Mouse (Mus musculus): ENCODE data around the gene Zbtb45. TPM values are rescaled to one million over a fixed set of nuclear protein-coding genes. Genes with fewer than 3 reads are reported as not detected.

The Zbtb45 gene
- polyA plus RNA-seq, 1 experiment from 2014 or later, result 34.4 TPM

DNA sequence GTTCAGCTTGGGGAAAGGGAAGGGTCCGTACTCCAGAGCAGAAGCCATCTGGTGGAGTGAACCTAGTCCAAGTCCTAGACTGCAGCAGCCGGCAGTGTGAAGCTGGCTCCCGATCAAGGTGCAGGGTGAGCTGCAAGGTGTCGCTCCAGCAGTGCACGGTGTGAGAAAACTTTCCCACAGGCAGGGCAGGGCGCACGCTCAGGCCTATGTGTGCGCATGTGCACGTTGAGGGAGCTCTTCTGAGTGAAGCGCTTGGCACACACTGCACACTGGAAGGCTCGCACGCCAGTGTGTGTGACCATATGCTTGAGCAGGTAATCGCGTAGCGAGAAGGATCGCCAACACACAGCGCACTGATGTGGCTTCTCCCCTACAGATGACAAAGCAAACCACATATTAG is 3.8 kb downstream of the Zbtb45 start:
- H3K27ac ChIP-seq, result no peak overlapping the region
- WGBS, result 87% methylated on average over 17 of the region's 17 CpGs
- peaks cover 37% of the 10 kb centered on the region for H3K36me3 ChIP-seq
- H3K9me3 ChIP-seq, result 0 out of 2 replicates have a peak, but pooled peaks cover 3% of the 10 kb centered on the region
- peaks cover 26% of the 10 kb centered on the region for H3K27me3 ChIP-seq (ENCODE audit: insufficient read depth, poor library complexity, severe bottlenecking)
- H3K4me3 ChIP-seq, result no peak overlapping the region
- no peak for DNase-seq (ENCODE audit: low spot score)
- H3K4me1 ChIP-seq (replicated peaks), result peaks cover 30% of the 10 kb centered on the region

DNA sequence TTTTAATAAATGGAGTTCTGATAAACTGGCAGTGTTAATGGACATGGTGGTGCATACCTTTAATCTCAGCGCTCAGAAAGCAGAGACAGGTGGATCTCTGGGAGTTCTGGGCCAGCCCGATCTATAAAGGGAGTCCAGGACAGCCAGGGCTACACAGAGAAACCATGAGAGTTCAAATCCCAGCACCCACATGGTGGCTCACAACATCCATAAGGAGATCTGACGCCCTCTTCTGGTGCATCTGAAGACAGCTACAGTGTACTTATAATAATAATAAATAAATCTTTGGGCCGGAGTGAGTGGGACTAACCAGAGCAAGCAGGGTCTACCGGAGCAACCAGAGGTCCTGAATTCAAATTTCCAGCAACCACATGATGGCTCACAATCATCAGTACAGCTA is 6.5 kb downstream of the Zbtb45 start:
- DNase-seq (ENCODE audit: low spot score), result no peak
- WGBS, result 76% methylated on average over 5 of the region's 5 CpGs
- H3K4me3 ChIP-seq, result no peak overlapping the region
- peaks cover 37% of the 10 kb centered on the region for H3K36me3 ChIP-seq
- peaks cover 15% of the 10 kb centered on the region for H3K4me1 ChIP-seq (replicated peaks)
- H3K9me3 ChIP-seq, result no peaks in the 10 kb centered on the region
- peaks cover 23% of the 10 kb centered on the region for H3K27me3 ChIP-seq (ENCODE audit: insufficient read depth, poor library complexity, severe bottlenecking)
- H3K27ac ChIP-seq, result no peak overlapping the region

DNA sequence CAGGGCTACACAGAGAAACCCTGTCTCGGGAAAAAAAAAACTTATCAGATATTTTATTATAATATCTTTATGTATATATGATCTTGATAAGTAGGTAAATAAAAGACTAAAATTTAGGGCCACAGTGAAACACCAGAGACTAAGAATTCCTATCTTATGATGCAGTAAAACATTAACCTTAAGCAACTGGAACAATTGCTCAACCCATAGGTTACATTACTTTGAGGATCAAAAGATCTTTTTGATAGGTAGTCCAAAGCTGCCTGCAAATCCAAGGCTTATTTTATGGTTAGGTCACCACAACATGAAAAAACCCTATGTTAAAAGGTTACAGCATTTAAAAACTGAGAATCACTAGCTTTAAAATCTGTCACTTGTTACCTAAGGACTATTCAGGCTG is 8.2 kb downstream of the Zbtb45 start:
- Histone ChIP-seq H3K4me3 (no peak overlapping the region), H3K4me1 (replicated peaks) (no peaks in the 10 kb centered on the region), H3K9me3 (no peaks in the 10 kb centered on the region), H3K27me3 (ENCODE audit: insufficient read depth, poor library complexity, severe bottlenecking) (peaks cover 5% of the 10 kb centered on the region), H3K36me3 (peaks cover 22% of the 10 kb centered on the region), H3K27ac (no peak overlapping the region)
- 73% methylated on average over 1 of the region's 1 CpGs for WGBS
- DNase-seq (ENCODE audit: low spot score), result no peak

DNA sequence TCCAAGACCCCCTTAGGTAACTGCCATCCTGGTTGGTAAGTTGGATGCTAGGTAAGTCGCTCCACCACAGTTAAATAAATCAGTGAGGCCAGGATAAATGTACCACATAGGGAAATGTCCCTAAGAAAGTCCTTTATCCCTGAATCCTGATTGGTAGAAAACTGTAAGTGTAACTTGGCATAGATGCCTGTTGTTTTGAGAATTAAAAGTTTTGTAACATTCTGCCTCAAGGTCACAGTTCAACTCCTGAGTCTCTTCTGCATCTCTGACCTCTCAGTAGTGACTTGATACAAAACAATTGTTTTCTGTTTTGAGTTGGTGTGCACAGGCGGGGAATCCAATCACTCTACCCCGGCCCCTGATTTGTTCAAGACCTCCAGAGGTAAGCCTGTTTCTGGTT is 11.0 kb downstream of the Zbtb45 start, which contains the start of gene Trim28:
Gene Trim28, plus strand, starts transcription at position 264 of the 400 bp plus-strand sequence.
- no peaks in the 10 kb centered on the region for H3K9me3 ChIP-seq
- no peak within 1 kb of the TSS for H3K27ac ChIP-seq
- 78% methylated on average over 3 of the region's 3 CpGs for whole genome bisulfite sequencing
- H3K4me1 ChIP-seq (replicated peaks), result no peaks in the 10 kb centered on the region
- H3K4me3 ChIP-seq, result no peak within 1 kb of the TSS
- H3K36me3 ChIP-seq, result 0 out of 2 replicates have a peak, but pooled peaks cover 3% of the 10 kb centered on the region
- no peak for DNase-seq (ENCODE audit: low spot score)
- no peaks in the 10 kb centered on the region for H3K27me3 ChIP-seq (ENCODE audit: insufficient read depth, poor library complexity, severe bottlenecking)

DNA sequence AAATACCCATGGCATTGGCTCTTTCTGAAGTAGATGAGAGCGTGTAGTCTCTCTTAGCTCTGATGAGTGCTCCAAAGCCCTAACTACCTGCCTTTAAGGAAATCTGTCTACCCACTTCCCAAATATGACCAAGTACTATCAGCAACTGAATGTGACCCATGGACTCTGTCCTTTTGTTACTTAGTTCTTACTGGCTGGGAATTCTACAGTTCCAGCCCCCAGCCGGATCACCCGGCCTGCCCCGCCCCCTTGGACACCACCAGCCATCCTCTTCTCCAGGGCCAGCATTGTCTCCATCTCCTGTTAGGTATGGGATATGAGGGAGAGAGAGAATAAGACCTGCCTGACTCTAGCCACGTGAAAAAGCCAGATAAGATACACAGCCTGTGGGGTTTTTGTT is 11.8 kb downstream of the Zbtb45 start, which contains the start of gene Slc27a5:
Gene Slc27a5, minus strand, starts transcription at position 140 of the 400 bp plus-strand sequence.
- Histone ChIP-seq H3K4me3 (no peak within 1 kb of the TSS), H3K27ac (no peak within 1 kb of the TSS), H3K9me3 (no peaks in the 10 kb centered on the region), H3K4me1 (replicated peaks) (no peaks in the 10 kb centered on the region), H3K36me3 (no peaks in the 10 kb centered on the region), H3K27me3 (ENCODE audit: insufficient read depth, poor library complexity, severe bottlenecking) (no peaks in the 10 kb centered on the region)
- 83% methylated on average over 5 of the region's 5 CpGs for WGBS
- DNase-seq (ENCODE audit: low spot score), result no peak

DNA sequence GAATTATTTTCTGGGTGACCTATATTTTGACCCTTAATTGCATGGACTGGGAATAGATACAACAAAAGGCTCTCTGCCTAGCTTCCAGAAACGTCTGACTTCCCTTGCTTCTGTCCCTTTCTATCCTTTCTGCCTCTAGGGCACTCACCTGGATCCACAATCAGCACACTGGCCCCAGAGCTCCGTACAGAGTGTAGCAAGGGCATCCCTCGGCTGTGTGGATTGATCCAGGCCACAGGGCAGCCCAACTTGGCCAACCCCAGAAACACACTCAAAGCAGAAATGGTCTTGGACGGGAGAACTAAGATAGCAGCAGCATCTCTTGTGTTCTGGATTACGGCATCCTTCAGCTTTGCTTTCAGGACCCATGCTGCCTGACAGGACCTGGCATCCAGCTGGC is 12.6 kb downstream of the Zbtb45 start:
- Histone ChIP-seq H3K9me3 (no peaks in the 10 kb centered on the region), H3K4me3 (no peak overlapping the region), H3K27ac (no peak overlapping the region), H3K4me1 (replicated peaks) (no peaks in the 10 kb centered on the region), H3K27me3 (ENCODE audit: insufficient read depth, poor library complexity, severe bottlenecking) (no peaks in the 10 kb centered on the region), H3K36me3 (no peaks in the 10 kb centered on the region)
- WGBS, result 67% methylated on average over 5 of the region's 5 CpGs
- DNase-seq (ENCODE audit: low spot score), result no peak

DNA sequence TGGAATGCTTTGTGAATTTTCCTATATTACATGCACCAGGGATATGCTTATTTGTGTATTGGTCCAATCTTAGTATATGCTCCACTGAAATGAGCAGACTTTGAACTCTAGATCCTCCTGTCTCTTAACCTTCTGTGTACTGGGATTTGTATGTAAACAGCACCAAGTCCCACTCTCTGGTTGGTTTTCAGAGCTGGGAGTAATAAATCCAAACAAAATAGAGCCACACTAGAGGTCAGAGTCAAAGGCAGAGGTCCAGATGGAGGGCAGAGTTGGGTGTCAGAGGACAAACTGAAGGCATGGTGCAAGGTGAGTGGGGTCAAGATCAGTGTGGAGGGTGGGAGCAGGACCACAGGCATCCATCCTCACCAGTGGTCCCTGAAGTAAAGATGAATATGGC is 14.0 kb downstream of the Zbtb45 start:
- no peaks in the 10 kb centered on the region for H3K4me1 ChIP-seq (replicated peaks)
- no peaks in the 10 kb centered on the region for H3K27me3 ChIP-seq (ENCODE audit: insufficient read depth, poor library complexity, severe bottlenecking)
- no peaks in the 10 kb centered on the region for H3K36me3 ChIP-seq
- H3K27ac ChIP-seq, result no peak overlapping the region
- no peak for DNase-seq (ENCODE audit: low spot score)
- no peaks in the 10 kb centered on the region for H3K9me3 ChIP-seq
- no peak overlapping the region for H3K4me3 ChIP-seq

DNA sequence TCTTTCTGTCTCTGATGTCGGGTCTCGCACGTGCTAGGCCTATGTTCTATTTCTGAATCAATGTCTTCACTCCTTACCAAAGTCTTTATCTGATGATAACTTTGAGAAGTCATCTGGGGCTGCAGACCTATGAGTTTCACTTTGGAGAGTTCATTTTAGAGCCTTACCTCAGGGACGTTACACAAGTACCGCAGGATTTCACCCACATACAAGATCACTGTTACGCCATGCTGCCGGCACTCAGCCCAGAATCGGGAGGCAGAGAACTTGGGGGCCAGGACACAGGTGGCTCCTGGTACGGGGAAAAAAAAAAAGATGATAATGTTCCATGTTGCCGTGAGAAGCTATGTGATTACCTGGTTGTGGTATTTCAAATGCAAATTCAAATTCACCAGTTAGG is 16.7 kb downstream of the Zbtb45 start:
- no peak for DNase-seq (ENCODE audit: low spot score)
- Histone ChIP-seq H3K9me3 (no peaks in the 10 kb centered on the region), H3K27ac (no peak overlapping the region), H3K27me3 (ENCODE audit: insufficient read depth, poor library complexity, severe bottlenecking) (no peaks in the 10 kb centered on the region), H3K4me1 (replicated peaks) (no peaks in the 10 kb centered on the region), H3K4me3 (no peak overlapping the region), H3K36me3 (no peaks in the 10 kb centered on the region)
- 89% methylated on average over 10 of the region's 10 CpGs for WGBS

DNA sequence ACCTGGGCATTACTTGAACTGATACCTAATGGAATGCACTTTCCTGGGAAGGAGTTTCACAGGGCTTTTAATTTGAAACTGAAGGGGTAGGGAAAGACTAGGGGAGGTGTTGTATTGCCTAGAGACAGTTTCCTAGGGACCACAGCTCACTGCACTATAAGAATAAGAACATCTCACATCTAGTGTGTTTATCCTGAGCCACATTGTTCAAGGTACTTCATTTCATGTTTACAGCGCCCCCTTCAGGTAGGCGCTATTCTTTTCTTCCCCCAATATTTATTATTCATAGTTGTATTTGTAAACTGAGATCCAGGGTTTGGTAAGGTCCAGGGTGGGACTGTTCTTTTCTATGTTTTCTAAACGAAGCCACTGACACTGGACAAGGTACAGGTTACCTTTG is 17.6 kb downstream of the Zbtb45 start:
- H3K27me3 ChIP-seq (ENCODE audit: insufficient read depth, poor library complexity, severe bottlenecking), result no peaks in the 10 kb centered on the region
- H3K9me3 ChIP-seq, result no peaks in the 10 kb centered on the region
- 6% methylated on average over 3 of the region's 3 CpGs for WGBS
- DNase-seq (ENCODE audit: low spot score), result no peak
- H3K27ac ChIP-seq, result no peak overlapping the region
- H3K36me3 ChIP-seq, result no peaks in the 10 kb centered on the region
- no peak overlapping the region for H3K4me3 ChIP-seq
- H3K4me1 ChIP-seq (replicated peaks), result no peaks in the 10 kb centered on the region

DNA sequence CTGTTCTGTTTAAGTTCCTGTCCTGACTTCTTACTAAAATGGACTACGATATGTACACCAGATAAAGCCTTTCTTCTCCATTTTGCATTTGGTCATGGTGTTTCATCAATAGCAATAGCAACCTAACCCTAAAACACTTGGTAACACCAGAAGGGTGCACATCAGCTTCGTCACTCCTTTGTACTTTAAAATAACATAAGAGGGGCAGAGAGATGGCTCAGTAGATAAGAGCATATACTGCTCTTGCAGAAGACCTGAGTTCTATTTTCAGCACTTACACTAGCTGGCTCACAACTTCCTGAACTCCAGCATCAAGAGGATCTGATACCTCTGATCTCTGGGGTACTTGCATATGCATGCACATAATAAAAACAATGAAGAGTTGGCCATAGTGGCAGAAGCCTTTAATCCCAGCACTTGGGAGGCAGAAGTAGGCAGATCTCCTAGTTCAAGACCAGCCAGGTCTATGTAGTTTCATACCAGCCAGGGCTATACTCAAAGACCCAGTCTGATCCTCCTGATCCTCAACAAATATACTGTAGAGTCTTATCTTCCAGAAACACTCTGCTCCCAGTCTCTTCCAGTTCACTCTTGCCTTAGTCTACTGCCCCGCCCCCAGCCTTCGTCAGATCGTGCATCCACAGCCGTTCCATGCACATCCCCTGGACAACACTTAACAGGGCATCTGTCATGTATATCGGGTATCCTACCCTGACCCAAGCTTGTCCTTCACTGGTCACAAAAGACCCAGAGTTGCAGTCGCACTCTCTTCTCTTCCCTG is 22.2 kb downstream of the Zbtb45 start:
- WGBS, result 86% methylated on average over 8 of the region's 8 CpGs
- DNase-seq (ENCODE audit: low spot score), result no peak
- Histone ChIP-seq H3K4me3 (no peak overlapping the region), H3K27ac (no peak overlapping the region), H3K4me1 (replicated peaks) (no peaks in the 10 kb centered on the region), H3K27me3 (ENCODE audit: insufficient read depth, poor library complexity, severe bottlenecking) (no peaks in the 10 kb centered on the region), H3K9me3 (no peaks in the 10 kb centered on the region), H3K36me3 (peaks cover 3% of the 10 kb centered on the region)

DNA sequence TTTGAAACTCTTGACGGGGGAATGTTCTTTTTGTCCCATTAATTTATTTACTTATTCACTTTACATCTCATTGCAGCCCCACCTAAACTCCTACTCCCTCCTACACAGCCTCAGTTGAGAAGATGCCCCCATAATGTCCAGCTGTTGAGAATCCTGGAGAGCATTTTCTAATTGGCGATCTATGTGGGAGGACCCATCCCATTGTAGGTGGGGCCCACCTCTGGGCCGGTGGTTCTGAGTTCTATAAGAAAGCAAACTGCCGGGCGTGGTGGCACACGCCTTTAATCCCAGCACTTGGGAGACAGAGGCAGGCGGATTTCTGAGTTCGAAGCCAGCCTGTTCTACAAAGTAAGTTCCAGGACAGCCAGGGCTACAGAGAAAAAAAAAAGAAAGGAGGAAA is 22.9 kb downstream of the Zbtb45 start:
- H3K4me3 ChIP-seq, result no peak overlapping the region
- no peaks in the 10 kb centered on the region for H3K4me1 ChIP-seq (replicated peaks)
- 86% methylated on average over 8 of the region's 8 CpGs for WGBS
- H3K9me3 ChIP-seq, result no peaks in the 10 kb centered on the region
- no peak overlapping the region for H3K27ac ChIP-seq
- DNase-seq (ENCODE audit: low spot score), result no peak
- peaks cover 10% of the 10 kb centered on the region for H3K36me3 ChIP-seq
- no peaks in the 10 kb centered on the region for H3K27me3 ChIP-seq (ENCODE audit: insufficient read depth, poor library complexity, severe bottlenecking)

DNA sequence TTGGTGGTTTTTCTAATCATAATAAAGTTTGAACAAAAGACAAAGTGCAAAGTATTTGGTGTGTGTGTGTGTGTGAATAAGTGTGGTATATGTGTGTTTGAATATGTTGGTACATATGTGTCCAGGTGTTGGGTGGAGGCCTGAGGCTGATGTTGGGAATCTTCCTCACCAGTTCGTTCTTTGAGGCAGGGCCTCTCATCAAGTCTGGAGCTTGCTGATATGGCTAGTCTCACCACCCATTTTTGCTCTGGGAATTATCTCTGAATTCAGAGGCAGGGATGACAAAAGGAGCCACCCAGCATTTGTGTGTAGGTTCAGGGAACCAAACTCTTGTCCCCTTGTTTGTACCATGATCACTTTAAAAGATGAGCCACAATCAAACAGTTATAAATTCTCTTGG is 24.1 kb downstream of the Zbtb45 start:
- Histone ChIP-seq H3K4me3 (no peak overlapping the region), H3K27me3 (ENCODE audit: insufficient read depth, poor library complexity, severe bottlenecking) (no peaks in the 10 kb centered on the region), H3K4me1 (replicated peaks) (no peaks in the 10 kb centered on the region), H3K36me3 (peaks cover 15% of the 10 kb centered on the region), H3K27ac (no peak overlapping the region), H3K9me3 (no peaks in the 10 kb centered on the region)
- DNase-seq (ENCODE audit: low spot score), result no peak
- WGBS, result 89% methylated on average over 1 of the region's 1 CpGs

DNA sequence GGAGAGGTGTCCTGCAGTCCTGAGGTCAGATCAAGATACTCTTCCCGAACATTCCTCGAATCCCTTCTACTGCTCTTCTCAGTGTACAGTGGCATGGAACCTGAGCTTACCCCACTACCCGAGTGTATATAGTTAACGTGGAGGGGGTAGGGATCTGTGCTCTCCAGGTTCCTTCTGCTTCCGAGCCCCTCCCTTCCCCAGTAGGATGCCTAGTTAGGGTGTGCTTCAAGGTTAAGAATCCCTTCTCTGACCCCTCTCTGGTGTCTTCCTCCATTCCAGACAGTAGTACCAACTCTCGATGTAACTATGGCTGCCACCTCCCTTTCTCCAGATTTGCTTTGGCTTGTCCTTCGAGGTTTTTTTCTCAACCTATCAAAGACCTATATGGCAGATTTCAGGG is 29.5 kb downstream of the Zbtb45 start:
- Histone ChIP-seq H3K4me3 (no peak overlapping the region), H3K36me3 (peaks cover 15% of the 10 kb centered on the region), H3K4me1 (replicated peaks) (peaks cover 21% of the 10 kb centered on the region), H3K9me3 (no peaks in the 10 kb centered on the region), H3K27me3 (ENCODE audit: insufficient read depth, poor library complexity, severe bottlenecking) (no peaks in the 10 kb centered on the region), H3K27ac (no peak overlapping the region)
- WGBS, result 88% methylated on average over 7 of the region's 7 CpGs
- DNase-seq (ENCODE audit: low spot score), result no peak

DNA sequence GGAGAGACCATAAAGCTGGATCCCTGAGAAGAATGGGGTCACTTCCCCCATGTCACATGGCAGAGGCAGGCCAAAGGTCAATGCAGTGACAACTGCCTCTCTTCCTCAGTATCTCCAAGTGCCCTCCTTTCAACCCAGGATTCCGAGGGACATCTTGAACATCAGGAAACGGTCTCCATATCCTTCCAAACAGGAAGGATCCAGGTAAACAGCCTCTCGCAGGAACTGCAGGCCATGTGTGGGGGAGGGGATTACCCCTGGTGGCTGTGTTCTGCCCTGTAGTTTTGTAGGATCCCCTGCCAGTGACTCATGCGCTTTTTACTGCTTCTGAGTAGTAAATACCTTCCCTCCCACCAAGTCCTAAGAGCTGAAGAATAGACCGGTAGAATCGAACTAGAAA is 30.1 kb downstream of the Zbtb45 start:
- H3K4me1 ChIP-seq (replicated peaks), result peaks cover 21% of the 10 kb centered on the region
- no peak for DNase-seq (ENCODE audit: low spot score)
- H3K27ac ChIP-seq, result no peak overlapping the region
- peaks cover 15% of the 10 kb centered on the region for H3K36me3 ChIP-seq
- H3K9me3 ChIP-seq, result no peaks in the 10 kb centered on the region
- no peak overlapping the region for H3K4me3 ChIP-seq
- H3K27me3 ChIP-seq (ENCODE audit: insufficient read depth, poor library complexity, severe bottlenecking), result no peaks in the 10 kb centered on the region
- 84% methylated on average over 6 of the region's 6 CpGs for WGBS
